In the genomic region with DNA sequence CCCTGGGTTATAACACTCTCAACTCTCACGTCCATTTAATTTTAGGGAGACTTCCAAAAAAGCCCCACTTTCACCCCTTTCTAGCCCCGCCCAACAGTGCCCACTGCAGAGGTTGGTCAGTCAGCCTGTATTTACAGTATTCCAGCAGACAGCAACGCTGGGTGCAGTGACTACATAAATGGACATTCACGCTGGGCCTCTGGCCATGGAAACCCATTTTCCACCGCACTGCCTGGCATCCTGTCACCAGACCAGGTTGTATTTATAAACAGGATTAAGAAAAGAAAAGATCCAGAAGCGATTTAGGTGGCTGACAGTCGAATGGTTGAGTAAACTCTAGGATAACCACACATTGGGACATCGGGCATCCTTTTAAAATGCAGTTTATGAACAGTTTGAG, we compare ENCODE assay signal across 12 mouse cellular contexts.
"Had no signal": no experiment of that assay in that cellular context is flagged by ENCODE, and none has a peak within 500 bp of the region (broad histone marks: within the 10 kb centered on the region; RNA-seq: fewer than 3 reads in every experiment).

No protein-coding gene starts in this region.

- DNase-seq: retina, postnatal 1 day; right cerebral cortex, adult 18-20 months; right cerebral cortex, postnatal 14 days; right cerebral cortex, postnatal 25 days; right cerebral cortex, postnatal 4 days; spleen, adult 18-20 months; thymus, adult 18-20 months; thymus, adult 2 months; thymus, postnatal 14 days; thymus, postnatal 25 days; thymus, postnatal 36 days; thymus, postnatal 4 days had no signal
